Mouse (Mus musculus) intestine, postnatal 0 days (tissue): ENCODE measurements at regions not wholly inside any gene's neighbourhood (a gene's known extent, or its start where the extent isn't known, plus 50 kb on each side); places are given as distances from the start of the nearest gene placed in this dataset.

Experiments
- ATAC-seq: fragments of 200-750 bp; cut with Nextera tagmentation; 2 replicates; pipeline ENCODE4 v1.8.0; 2017; ENCODE audit warnings: mild to moderate bottlenecking, moderate TSS enrichment, moderate library complexity
- H3K27ac ChIP-seq: fragments of 300-500 bp; sonication (generic); 2 replicates; pipeline ENCODE4 v1.5.1; 2014; ENCODE audit warnings: mild to moderate bottlenecking, low read depth, low read length, moderate library complexity
- H3K27me3 ChIP-seq: fragments of 300-500 bp; sonication (generic); replicated peaks from 2 replicates; pipeline ENCODE4 v1.6.1; 2014; ENCODE audit warnings: low read length, mixed read lengths; ENCODE audit not compliant: control insufficient read depth, insufficient read depth
- H3K36me3 ChIP-seq: fragments of 300-500 bp; sonication (generic); 2 replicates; pipeline ENCODE4 v1.6.1; 2014; ENCODE audit warnings: mild to moderate bottlenecking, moderate library complexity; ENCODE audit not compliant: control insufficient read depth, insufficient read depth
- H3K4me1 ChIP-seq: fragments of 300-500 bp; sonication (generic); replicated peaks from 2 replicates; pipeline ENCODE4 v1.6.1; 2014; ENCODE audit warnings: antibody characterized with exemption, low read length, mixed read lengths; ENCODE audit not compliant: control insufficient read depth, insufficient read depth
- H3K4me2 ChIP-seq: fragments of 300-500 bp; sonication (generic); replicated peaks from 2 replicates; pipeline ENCODE4 v1.6.1; 2014; ENCODE audit warnings: low read depth, mild to moderate bottlenecking, moderate library complexity
- H3K4me3 ChIP-seq: fragments of 300-500 bp; sonication (generic); 2 replicates; pipeline ENCODE4 v1.5.1; 2014; ENCODE audit warnings: low read depth, low read length
- H3K9ac ChIP-seq: fragments of 300-500 bp; sonication (generic); 2 replicates; pipeline ENCODE4 v1.6.1; 2014; ENCODE audit warnings: mild to moderate bottlenecking, low read depth, low read length
- H3K9me3 ChIP-seq: fragments of 300-500 bp; sonication (generic); 2 replicates; pipeline ENCODE4 v1.6.1; 2016; ENCODE audit warnings: mixed run types; ENCODE audit not compliant: control insufficient read depth
- CTCF ChIP-seq: sonication (generic); IDR thresholded peaks from 2 replicates; pipeline ENCODE4 v1.5.1; 2016; ENCODE audit warnings: low read depth, mild to moderate bottlenecking, control low read depth, antibody characterized with exemption, moderate library complexity
- WGBS: fragments of 180-500 bp; shearing (Covaris S2); extraction: QIAGEN DNeasy Blood & Tissue Kit; methylation state at CpG from one replicate; pipeline ENCODE4 v1.1.7; 2014; 5-methylcytosine and 5-hydroxymethylcytosine counted together

GRCm38 (mm10) chr13:45235236-45235635 is 154.3 kb upstream of the Mylip start:
- WGBS: 64% methylated on average over 5 of the region's 5 CpGs
- H3K4me2 ChIP-seq: no peak overlapping the region
- H3K4me1 ChIP-seq: peaks cover 4% of the 10 kb centered on the region; the same call in 1 of the 2 replicates
- H3K9me3 ChIP-seq: no peaks in the 10 kb centered on the region
- ATAC-seq: no peak
- no peaks in the 10 kb centered on the region for H3K36me3 ChIP-seq
- H3K4me3 ChIP-seq: no peak overlapping the region
- H3K27ac ChIP-seq: no peak overlapping the region
- no peak for TF ChIP-seq CTCF
- no peaks in the 10 kb centered on the region for H3K27me3 ChIP-seq
- H3K9ac ChIP-seq: no peak overlapping the region

GRCm38 (mm10) chr13:45238258-45238657 is 151.3 kb upstream of the Mylip start:
- 44% methylated on average over 7 of the region's 7 CpGs for WGBS
- H3K4me3 ChIP-seq: no peak overlapping the region
- H3K36me3 ChIP-seq: no peaks in the 10 kb centered on the region
- TF ChIP-seq CTCF: no peak
- peak; percentile 43; the same call in 1 of the 2 replicates for ATAC-seq
- H3K4me2 ChIP-seq: no peak overlapping the region; the same call in 1 of the 2 replicates
- H3K9ac ChIP-seq: no peak overlapping the region
- H3K9me3 ChIP-seq: no peaks in the 10 kb centered on the region
- no peaks in the 10 kb centered on the region for H3K27me3 ChIP-seq
- H3K27ac ChIP-seq: no peak overlapping the region
- peaks cover 4% of the 10 kb centered on the region; the same call in 1 of the 2 replicates for H3K4me1 ChIP-seq

- Histone ChIP-seq H3K4me1 (peaks cover 4% of the 10 kb centered on the region; the same call in 1 of the 2 replicates), H3K9me3 (no peaks in the 10 kb centered on the region), H3K27me3 (no peaks in the 10 kb centered on the region), H3K9ac (no peak overlapping the region), H3K36me3 (no peaks in the 10 kb centered on the region), H3K4me3 (no peak overlapping the region), H3K27ac (no peak overlapping the region), H3K4me2 (peak overlapping the region; percentile 33)
- peak; percentile 64 for ATAC-seq
- TF ChIP-seq CTCF: no peak
- 37% methylated on average over 9 of the region's 9 CpGs for WGBS
Measured at GRCm38 (mm10) chr13:45239153-45239552, 150.4 kb upstream of the Mylip start.

- WGBS: 89% methylated on average over 13 of the region's 13 CpGs
- H3K4me1 ChIP-seq: peaks cover 4% of the 10 kb centered on the region; the same call in 1 of the 2 replicates
- no peaks in the 10 kb centered on the region for H3K36me3 ChIP-seq
- no peaks in the 10 kb centered on the region for H3K27me3 ChIP-seq
- no peak overlapping the region for H3K27ac ChIP-seq
- H3K9me3 ChIP-seq: no peaks in the 10 kb centered on the region
- H3K4me3 ChIP-seq: no peak overlapping the region
- TF ChIP-seq CTCF: peak; percentile 23; the same call in 1 of the 2 replicates
- ATAC-seq: no peak
- no peak overlapping the region for H3K4me2 ChIP-seq
- H3K9ac ChIP-seq: no peak overlapping the region
Measured at GRCm38 (mm10) chr13:45240009-45240653, 149.4 kb upstream of the Mylip start.

- no peak for TF ChIP-seq CTCF
- Histone ChIP-seq H3K4me1 (peaks cover 4% of the 10 kb centered on the region), H3K4me3 (no peak overlapping the region), H3K27ac (no peak overlapping the region), H3K9me3 (no peaks in the 10 kb centered on the region), H3K36me3 (no peaks in the 10 kb centered on the region), H3K9ac (no peak overlapping the region), H3K27me3 (no peaks in the 10 kb centered on the region), H3K4me2 (no peak overlapping the region)
- 91% methylated on average over 3 of the region's 3 CpGs for WGBS
- no peak for ATAC-seq
Measured at GRCm38 (mm10) chr13:45242261-45242660, 147.3 kb upstream of the Mylip start.

GRCm38 (mm10) chr13:45242750-45243149 is 146.8 kb upstream of the Mylip start:
- WGBS: 89% methylated on average over 12 of the region's 12 CpGs
- Histone ChIP-seq H3K4me3 (no peak overlapping the region), H3K27me3 (no peaks in the 10 kb centered on the region), H3K9ac (no peak overlapping the region), H3K9me3 (no peaks in the 10 kb centered on the region), H3K4me2 (no peak overlapping the region), H3K4me1 (peaks cover 4% of the 10 kb centered on the region), H3K27ac (no peak overlapping the region), H3K36me3 (no peaks in the 10 kb centered on the region)
- TF ChIP-seq CTCF: no peak
- no peak for ATAC-seq
